Mouse (Mus musculus) forebrain, embryonic 12.5 days (tissue): ENCODE measurements around the gene Tspo2. TPM values are rescaled to one million over a fixed set of nuclear protein-coding genes. Genes with fewer than 3 reads are reported as not detected.
"Not testable (repeated sequence)": the region's sequence is repeated elsewhere in the genome, so short reads cannot be mapped to it uniquely, and the experiment has no call there.

Experiments
- ATAC-seq: fragments of 200-750 bp; cut with Nextera tagmentation; 2 replicates; pipeline ENCODE4 v1.8.0; 2017; ENCODE audit warnings: moderate TSS enrichment; ENCODE audit not compliant: low FRiP score
- H3K27ac ChIP-seq: fragments of 300-500 bp; sonication (generic); 2 replicates; pipeline ENCODE4 v1.5.1; 2016; ENCODE audit warnings: mild to moderate bottlenecking
- H3K27me3 ChIP-seq: fragments of 300-500 bp; sonication (generic); 2 replicates; pipeline ENCODE4 v1.6.1; 2016; ENCODE audit warnings: mild to moderate bottlenecking
- H3K36me3 ChIP-seq: fragments of 300-500 bp; sonication (generic); replicated peaks from 2 replicates; pipeline ENCODE4 v1.6.1; 2016; ENCODE audit warnings: mild to moderate bottlenecking
- H3K4me1 ChIP-seq: fragments of 300-500 bp; sonication (generic); 2 replicates; pipeline ENCODE4 v1.6.1; 2016
- H3K4me2 ChIP-seq: fragments of 300-500 bp; sonication (generic); 2 replicates; pipeline ENCODE4 v1.6.1; 2016; ENCODE audit warnings: mild to moderate bottlenecking, moderate library complexity
- H3K4me3 ChIP-seq: fragments of 300-500 bp; sonication (generic); replicated peaks from 2 replicates; pipeline ENCODE4 v1.5.1; 2016; ENCODE audit warnings: mild to moderate bottlenecking
- H3K9ac ChIP-seq: fragments of 300-500 bp; sonication (generic); 2 replicates; pipeline ENCODE4 v1.6.1; 2016; ENCODE audit warnings: mild to moderate bottlenecking
- H3K9me3 ChIP-seq: fragments of 300-500 bp; sonication (generic); 2 replicates; pipeline ENCODE4 v1.6.1; 2016
- WGBS: fragments of 180-500 bp; shearing (Covaris S2); methylation state at CpG from one replicate; pipeline ENCODE4 v1.1.7; 2016; 5-methylcytosine and 5-hydroxymethylcytosine counted together
- polyA plus RNA-seq: library from polyadenylated mRNA; unstranded; fragments of >200 nt; fragmentation: Nextera tagmentation; extraction: Ambion mirVana; gene quantifications from 2 replicates; pipeline ENCODE4 v1.2.1, GENCODE M21; 2016

Gene Tspo2
- 1.2 and 1.5 TPM in 2 replicates for polyA plus RNA-seq

- ATAC-seq, result no peak
- no peak within 1 kb of the TSS for H3K27ac ChIP-seq
These were observed at the start of gene Tspo2 for GRCm38 (mm10) chr17:48451353-48451675. Tspo2 (minus strand) TSS chr17:48451522.

GRCm38 (mm10) chr17:48500846-48501445 lies 49.6 kb upstream of the Tspo2 start:
- Histone ChIP-seq H3K9ac (no peak overlapping the region), H3K27ac (no peak overlapping the region), H3K36me3 (no peaks in the 10 kb centered on the region), H3K4me1 (peaks cover 20% of the 10 kb centered on the region), H3K27me3 (no peaks in the 10 kb centered on the region), H3K4me2 (no peak overlapping the region), H3K4me3 (no peak overlapping the region), H3K9me3 (no peaks in the 10 kb centered on the region)
- WGBS, result 83% methylated on average over 7 of the region's 7 CpGs
- ATAC-seq, result no peak

More at GRCm38 (mm10) chr17:48451353-48451675, at the start of gene Tspo2:
- 67% methylated on average over 7 of the region's 7 CpGs for WGBS
- Histone ChIP-seq H3K27me3 (no peaks in the 10 kb centered on the region), H3K4me1 (peaks cover 5% of the 10 kb centered on the region; the same call in 1 of the 2 replicates), H3K4me3 (no peak within 1 kb of the TSS), H3K36me3 (no peaks in the 10 kb centered on the region), H3K9me3 (no peaks in the 10 kb centered on the region), H3K4me2 (no peak within 1 kb of the TSS), H3K9ac (no peak within 1 kb of the TSS)

GRCm38 (mm10) chr17:48497986-48498385 lies 46.7 kb upstream of the Tspo2 start:
- Histone ChIP-seq H3K27me3 (no peaks in the 10 kb centered on the region), H3K9ac (no peak overlapping the region), H3K4me3 (no peak overlapping the region), H3K36me3 (no peaks in the 10 kb centered on the region), H3K9me3 (no peaks in the 10 kb centered on the region), H3K4me2 (no peak overlapping the region), H3K27ac (no peak overlapping the region), H3K4me1 (0 out of 2 replicates have a peak, but pooled peaks cover 4% of the 10 kb centered on the region)
- WGBS, result 90% methylated on average over 3 of the region's 3 CpGs
- no peak for ATAC-seq

GRCm38 (mm10) chr17:48493986-48494385 lies 42.7 kb upstream of the Tspo2 start:
- 0 out of 2 replicates have a peak, but pooled peaks have one; percentile 20 for ATAC-seq
- H3K27me3 ChIP-seq, result no peaks in the 10 kb centered on the region
- H3K4me3 ChIP-seq, result no peak overlapping the region
- no peaks in the 10 kb centered on the region for H3K9me3 ChIP-seq
- H3K36me3 ChIP-seq, result no peaks in the 10 kb centered on the region
- 58% methylated on average over 8 of the region's 8 CpGs for WGBS
- no peak overlapping the region for H3K9ac ChIP-seq
- 0 out of 2 replicates have a peak, but pooled peaks cover 4% of the 10 kb centered on the region for H3K4me1 ChIP-seq
- no peak overlapping the region for H3K4me2 ChIP-seq
- H3K27ac ChIP-seq, result no peak overlapping the region

GRCm38 (mm10) chr17:48493582-48493981 lies 42.3 kb upstream of the Tspo2 start:
- Histone ChIP-seq H3K9me3 (no peaks in the 10 kb centered on the region), H3K36me3 (no peaks in the 10 kb centered on the region)
- ATAC-seq, result 0 out of 2 replicates have a peak, but pooled peaks have one; percentile 17

GRCm38 (mm10) chr17:48492621-48493020 lies 41.3 kb upstream of the Tspo2 start:
- WGBS, result 95% methylated on average over 8 of the region's 8 CpGs
- Histone ChIP-seq H3K9me3 (no peaks in the 10 kb centered on the region), H3K4me2 (no peak overlapping the region), H3K27ac (no peak overlapping the region), H3K9ac (no peak overlapping the region), H3K4me3 (no peak overlapping the region), H3K36me3 (no peaks in the 10 kb centered on the region), H3K4me1 (0 out of 2 replicates have a peak, but pooled peaks cover 4% of the 10 kb centered on the region), H3K27me3 (no peaks in the 10 kb centered on the region)
- ATAC-seq, result no peak

More at GRCm38 (mm10) chr17:48493582-48493981, 42.3 kb upstream of the Tspo2 start:
- Histone ChIP-seq H3K9ac (no peak overlapping the region), H3K4me1 (0 out of 2 replicates have a peak, but pooled peaks cover 4% of the 10 kb centered on the region), H3K27me3 (no peaks in the 10 kb centered on the region), H3K4me2 (no peak overlapping the region), H3K4me3 (no peak overlapping the region), H3K27ac (no peak overlapping the region)
- 37% methylated on average over 7 of the region's 7 CpGs for WGBS

GRCm38 (mm10) chr17:48489466-48489865 lies 38.1 kb upstream of the Tspo2 start:
- Histone ChIP-seq H3K27me3 (no peaks in the 10 kb centered on the region), H3K9ac (no peak overlapping the region), H3K9me3 (no peaks in the 10 kb centered on the region), H3K4me1 (0 out of 2 replicates have a peak, but pooled peaks cover 4% of the 10 kb centered on the region), H3K4me3 (no peak overlapping the region), H3K36me3 (no peaks in the 10 kb centered on the region), H3K4me2 (no peak overlapping the region), H3K27ac (no peak overlapping the region)
- WGBS, result 95% methylated on average over 3 of the region's 3 CpGs
- no peak for ATAC-seq

GRCm38 (mm10) chr17:48484191-48484590 lies 32.9 kb upstream of the Tspo2 start:
- Histone ChIP-seq H3K27ac (no peak overlapping the region), H3K27me3 (no peaks in the 10 kb centered on the region), H3K4me2 (no peak overlapping the region), H3K4me3 (no peak overlapping the region), H3K9me3 (no peaks in the 10 kb centered on the region), H3K36me3 (no peaks in the 10 kb centered on the region), H3K4me1 (no peaks in the 10 kb centered on the region), H3K9ac (no peak overlapping the region)
- 87% methylated on average over 5 of the region's 5 CpGs for WGBS
- no peak for ATAC-seq

- no peak overlapping the region for H3K27ac ChIP-seq
- H3K36me3 ChIP-seq, result no peaks in the 10 kb centered on the region
- no peaks in the 10 kb centered on the region for H3K9me3 ChIP-seq
- WGBS, result 87% methylated on average over 5 of the region's 5 CpGs
- H3K4me3 ChIP-seq, result no peak overlapping the region
- no peak for ATAC-seq
- H3K27me3 ChIP-seq, result no peaks in the 10 kb centered on the region
- H3K9ac ChIP-seq, result no peak overlapping the region
- H3K4me1 ChIP-seq, result no peaks in the 10 kb centered on the region
- no peak overlapping the region for H3K4me2 ChIP-seq
These were observed 32.4 kb upstream of the Tspo2 start for GRCm38 (mm10) chr17:48483764-48484163.

GRCm38 (mm10) chr17:48479952-48480351 lies 28.6 kb upstream of the Tspo2 start:
- no peaks in the 10 kb centered on the region for H3K36me3 ChIP-seq
- H3K27ac ChIP-seq, result no peak overlapping the region
- no peak overlapping the region for H3K4me2 ChIP-seq
- 87% methylated on average over 10 of the region's 10 CpGs for WGBS
- H3K9me3 ChIP-seq, result no peaks in the 10 kb centered on the region
- ATAC-seq, result no peak
- H3K9ac ChIP-seq, result no peak overlapping the region
- no peak overlapping the region for H3K4me3 ChIP-seq
- H3K27me3 ChIP-seq, result no peaks in the 10 kb centered on the region
- H3K4me1 ChIP-seq, result no peaks in the 10 kb centered on the region

GRCm38 (mm10) chr17:48475444-48475843 lies 24.1 kb upstream of the Tspo2 start:
- Histone ChIP-seq H3K36me3 (no peaks in the 10 kb centered on the region), H3K27me3 (no peaks in the 10 kb centered on the region), H3K9ac (no peak overlapping the region), H3K27ac (no peak overlapping the region), H3K4me2 (no peak overlapping the region), H3K9me3 (no peaks in the 10 kb centered on the region), H3K4me3 (no peak overlapping the region), H3K4me1 (no peaks in the 10 kb centered on the region)
- 90% methylated on average over 8 of the region's 8 CpGs for WGBS
- no peak for ATAC-seq

GRCm38 (mm10) chr17:48474282-48474681 lies 23.0 kb upstream of the Tspo2 start:
- H3K27me3 ChIP-seq, H3K4me2 ChIP-seq, ATAC-seq, H3K27ac ChIP-seq, H3K4me1 ChIP-seq, H3K9me3 ChIP-seq, H3K4me3 ChIP-seq, H3K36me3 ChIP-seq, H3K9ac ChIP-seq: not testable (repeated sequence)
- WGBS, result 83% methylated on average over 6 of the region's 6 CpGs
